Mouse (Mus musculus) G1E (cell line): Measurements from ENCODE around the gene Plod1. TPM values are rescaled to one million over a fixed set of nuclear protein-coding genes. Genes with fewer than 3 reads are reported as not detected.

Source experiments
- ATAC-seq: 2 replicates; pipeline ENCODE4 v1.8.0; 2016; ENCODE audit warnings: mild to moderate bottlenecking; ENCODE audit not compliant: insufficient number of reproducible peaks, poor library complexity, low FRiP score, severe bottlenecking; ENCODE audit errors: extremely low read depth
- DNase-seq: peaks from one replicate; pipeline ENCODE4 v3.0.0; 2012; ENCODE audit warnings: low spot score
- H3K27me3 ChIP-seq: 2 replicates; pipeline ENCODE4 v1.6.1; 2012; ENCODE audit warnings: mild to moderate bottlenecking, low read length, inconsistent platforms; ENCODE audit not compliant: insufficient read depth
- H3K36me3 ChIP-seq: replicated peaks from 2 replicates; pipeline ENCODE3; 2012; ENCODE audit warnings: mild to moderate bottlenecking, inconsistent platforms
- H3K4me1 ChIP-seq: 2 replicates; pipeline ENCODE4 v1.6.1; 2012; ENCODE audit warnings: low read depth, low read length, inconsistent platforms, mixed read lengths; ENCODE audit not compliant: insufficient read depth
- H3K4me3 ChIP-seq: 2 replicates; pipeline ENCODE4 v1.5.1; 2012; ENCODE audit warnings: low read depth, mild to moderate bottlenecking, inconsistent platforms, low read length, moderate library complexity, mixed read lengths
- H3K9me3 ChIP-seq: replicated peaks from 2 replicates; pipeline ENCODE4 v1.6.1; 2012; ENCODE audit warnings: inconsistent platforms
- CTCF ChIP-seq: IDR thresholded peaks from 2 replicates; pipeline ENCODE4 v1.5.1; 2012; ENCODE audit warnings: low read depth, low read length, inconsistent platforms, mixed read lengths
- GATA1 ChIP-seq: IDR thresholded peaks from 2 replicates; pipeline ENCODE4 v1.6.1; 2012; ENCODE audit warnings: borderline replicate concordance, low read length, inconsistent platforms, mixed read lengths
- GATA2 ChIP-seq: IDR thresholded peaks from 2 replicates; pipeline ENCODE4 v1.6.1; 2012; ENCODE audit warnings: low read depth, low read length, inconsistent platforms, borderline replicate concordance
- POLR2AphosphoS5 ChIP-seq: IDR thresholded peaks from 2 replicates; pipeline ENCODE4 v1.6.1; 2012; ENCODE audit warnings: low read depth, low read length, inconsistent platforms; ENCODE audit not compliant: insufficient replicate concordance
- TAL1 ChIP-seq: conservative IDR thresholded peaks from 2 replicates; pipeline ENCODE4 v1.6.1; 2012; ENCODE audit warnings: low read depth, low read length, inconsistent platforms, mixed read lengths
- polyA plus RNA-seq: library from polyadenylated mRNA; stranded (reverse); fragments of >175 nt; gene quantifications from 2 replicates; pipeline ENCODE4 v1.2.3, GENCODE M21; 2012
- total RNA-seq, 2 experiments: library from RNA; stranded (forward) in 1 of 2; stranded (reverse) in 1 of 2; fragments of 200-1000 nt in 1 of 2; fragments of >200 nt in 1 of 2; fragmentation: Nextera tagmentation in 1 of 2; gene quantifications; 2 replicates each; pipeline ENCODE4 v1.2.3; 2014 to 2017

Plod1 gene
- total and polyA plus RNA-seq, 3 experiments, result 0.90 to 4.6 (median 2.3) TPM

- Histone ChIP-seq H3K4me3 (no peak overlapping the region), H3K36me3 (peaks cover 90% of the 10 kb centered on the region), H3K4me1 (no peaks in the 10 kb centered on the region), H3K9me3 (no peaks in the 10 kb centered on the region), H3K27me3 (no peaks in the 10 kb centered on the region)
- TF ChIP-seq GATA2 (no peak), GATA1 (no peak), CTCF (no peak), POLR2AphosphoS5 (no peak), TAL1 (no peak)
- DNase-seq (no peak), ATAC-seq (no peak)
Observed at GRCm38 (mm10) chr4:147884138-147884537, 52.4 kb downstream of the Plod1 start.

- DNase-seq (no peak), ATAC-seq (no peak)
- Histone ChIP-seq H3K9me3 (no peaks in the 10 kb centered on the region), H3K4me3 (no peak overlapping the region), H3K4me1 (no peaks in the 10 kb centered on the region), H3K27me3 (no peaks in the 10 kb centered on the region), H3K36me3 (peaks cover 92% of the 10 kb centered on the region)
- no peak for TF ChIP-seq GATA2
- no peak for TF ChIP-seq TAL1
- TF ChIP-seq POLR2AphosphoS5, result no peak
Observed at GRCm38 (mm10) chr4:147883041-147883440, 53.5 kb downstream of the Plod1 start.

GRCm38 (mm10) chr4:147881792-147882191 is 54.8 kb downstream of the Plod1 start:
- no peak overlapping the region for H3K4me3 ChIP-seq
- H3K36me3 ChIP-seq, result peaks cover 89% of the 10 kb centered on the region
- H3K4me1 ChIP-seq, result no peaks in the 10 kb centered on the region
- no peak for TF ChIP-seq CTCF
- TF ChIP-seq GATA2, result no peak
- TF ChIP-seq GATA1, result no peak
- TF ChIP-seq POLR2AphosphoS5, result no peak
- no peak for TF ChIP-seq TAL1
- H3K27me3 ChIP-seq, result no peaks in the 10 kb centered on the region
- DNase-seq (no peak), ATAC-seq (no peak)
- no peaks in the 10 kb centered on the region for H3K9me3 ChIP-seq

GRCm38 (mm10) chr4:147879865-147880264 is 56.7 kb downstream of the Plod1 start:
- no peak for DNase-seq
- peaks cover 89% of the 10 kb centered on the region for H3K36me3 ChIP-seq

GRCm38 (mm10) chr4:147879456-147879855 is 57.1 kb downstream of the Plod1 start:
- no peak for ATAC-seq
- TF ChIP-seq POLR2AphosphoS5 (no peak), CTCF (no peak), GATA1 (no peak), GATA2 (no peak), TAL1 (no peak)
- DNase-seq, result no peak
- H3K4me1 ChIP-seq, result peaks cover 11% of the 10 kb centered on the region
- peaks cover 89% of the 10 kb centered on the region for H3K36me3 ChIP-seq
- H3K4me3 ChIP-seq, result no peak overlapping the region
- H3K27me3 ChIP-seq, result no peaks in the 10 kb centered on the region
- H3K9me3 ChIP-seq, result no peaks in the 10 kb centered on the region

More at GRCm38 (mm10) chr4:147879865-147880264, 56.7 kb downstream of the Plod1 start:
- Histone ChIP-seq H3K4me1 (peaks cover 11% of the 10 kb centered on the region), H3K9me3 (no peaks in the 10 kb centered on the region), H3K27me3 (no peaks in the 10 kb centered on the region), H3K4me3 (no peak overlapping the region)
- TF ChIP-seq POLR2AphosphoS5 (no peak), GATA2 (no peak), CTCF (no peak), TAL1 (no peak), GATA1 (no peak)
- ATAC-seq, result no peak

GRCm38 (mm10) chr4:147878537-147878936 is 58.0 kb downstream of the Plod1 start:
- ATAC-seq, result no peak
- H3K36me3 ChIP-seq, result peaks cover 89% of the 10 kb centered on the region
- no peaks in the 10 kb centered on the region for H3K9me3 ChIP-seq
- no peak for TF ChIP-seq POLR2AphosphoS5
- no peak for TF ChIP-seq GATA2
- TF ChIP-seq TAL1, result no peak
- TF ChIP-seq GATA1, result no peak
- no peak for TF ChIP-seq CTCF
- peaks cover 11% of the 10 kb centered on the region for H3K4me1 ChIP-seq
- DNase-seq, result no peak
- no peaks in the 10 kb centered on the region for H3K27me3 ChIP-seq
- H3K4me3 ChIP-seq, result no peak overlapping the region

GRCm38 (mm10) chr4:147875852-147876575 is 60.6 kb downstream of the Plod1 start:
- Histone ChIP-seq H3K27me3 (no peaks in the 10 kb centered on the region), H3K36me3 (peaks cover 78% of the 10 kb centered on the region), H3K4me3 (no peak overlapping the region), H3K9me3 (no peaks in the 10 kb centered on the region), H3K4me1 (peaks cover 11% of the 10 kb centered on the region)
- ATAC-seq, result peak; percentile 65
- no peak for TF ChIP-seq GATA1
- TF ChIP-seq TAL1, result no peak
- no peak for TF ChIP-seq POLR2AphosphoS5
- no peak for TF ChIP-seq GATA2
- TF ChIP-seq CTCF, result no peak
- no peak for DNase-seq
